Mouse (Mus musculus): ENCODE measurements around the gene Trim25. TPM values are rescaled to one million over a fixed set of nuclear protein-coding genes. Genes with fewer than 3 reads are reported as not detected.

Gene Trim25
- polyA plus RNA-seq (2011; ENCODE audit: insufficient read depth, insufficient read length, low read depth, missing spikeins), result 47.3 and 49.9 TPM in 2 replicates

- peaks cover 3% of the 10 kb centered on the region; the same call in 1 of the 2 replicates for H3K36me3 ChIP-seq (ENCODE audit: control insufficient read depth, insufficient read depth, low read length, poor library complexity, severe bottlenecking)
- peak within 1 kb of the TSS; percentile 66 for H3K9ac ChIP-seq (ENCODE audit: low read depth, poor library complexity, severe bottlenecking)
- H3K4me3 ChIP-seq (ENCODE audit: low read depth, low read length), result peak within 1 kb of the TSS; percentile 73
- H3K4me1 ChIP-seq (ENCODE audit: control insufficient read depth, insufficient read depth, low read length), result peaks cover 3% of the 10 kb centered on the region
- no peaks in the 10 kb centered on the region for H3K27me3 ChIP-seq (ENCODE audit: control insufficient read depth, insufficient read depth, low read length, poor library complexity, severe bottlenecking)
- peak within 1 kb of the TSS; percentile 73 for H3K27ac ChIP-seq (ENCODE audit: insufficient read depth, low read length)
- TF ChIP-seq EP300 (IDR thresholded peaks at IDR 0.05; ENCODE audit: insufficient read depth, low read depth, low read length), result peak; percentile 80
- TF ChIP-seq POLR2A (IDR thresholded peaks at IDR 0.05; ENCODE audit: insufficient read depth, low read length), result peak; percentile 86
- no peak for TF ChIP-seq CTCF (IDR thresholded peaks at IDR 0.05; ENCODE audit: low read depth, low read length)
- no peaks in the 10 kb centered on the region for H3K9me3 ChIP-seq (replicated peaks; ENCODE audit: control insufficient read depth, insufficient read depth, low read length, poor library complexity, severe bottlenecking)
Measured at GRCm38 (mm10) chr11:88998974-88999722, at the start of gene Trim25. Gene Trim25, plus strand, starts transcription at chr11:88999376.

GRCm38 (mm10) chr11:88949802-88950639 is 49.2 kb upstream of the Trim25 start:
- peaks cover 5% of the 10 kb centered on the region for H3K4me1 ChIP-seq (ENCODE audit: control insufficient read depth, insufficient read depth, low read length)
- peak overlapping the region; percentile 74 for H3K4me3 ChIP-seq (ENCODE audit: low read depth, low read length)
- no peaks in the 10 kb centered on the region for H3K27me3 ChIP-seq (ENCODE audit: control insufficient read depth, insufficient read depth, low read length, poor library complexity, severe bottlenecking)
- H3K9me3 ChIP-seq (replicated peaks; ENCODE audit: control insufficient read depth, insufficient read depth, low read length, poor library complexity, severe bottlenecking), result no peaks in the 10 kb centered on the region
- H3K27ac ChIP-seq (ENCODE audit: insufficient read depth, low read length), result peak overlapping the region; percentile 99
- H3K36me3 ChIP-seq (ENCODE audit: control insufficient read depth, insufficient read depth, low read length, poor library complexity, severe bottlenecking), result peaks cover 38% of the 10 kb centered on the region
- peak overlapping the region; percentile 79 for H3K9ac ChIP-seq (ENCODE audit: low read depth, poor library complexity, severe bottlenecking)
- TF ChIP-seq POLR2A (IDR thresholded peaks at IDR 0.05; ENCODE audit: insufficient read depth, low read length) (no peak), EP300 (IDR thresholded peaks at IDR 0.05; ENCODE audit: insufficient read depth, low read depth, low read length) (peak; percentile 76), CTCF (IDR thresholded peaks at IDR 0.05; ENCODE audit: low read depth, low read length) (no peak)

- H3K36me3 ChIP-seq (ENCODE audit: control insufficient read depth, insufficient read depth, low read length, poor library complexity, severe bottlenecking), result peaks cover 31% of the 10 kb centered on the region
- no peak for TF ChIP-seq POLR2A (IDR thresholded peaks at IDR 0.05; ENCODE audit: insufficient read depth, low read length)
- peak; percentile 91 for TF ChIP-seq EP300 (IDR thresholded peaks at IDR 0.05; ENCODE audit: insufficient read depth, low read depth, low read length)
- H3K27me3 ChIP-seq (ENCODE audit: control insufficient read depth, insufficient read depth, low read length, poor library complexity, severe bottlenecking), result no peaks in the 10 kb centered on the region
- no peaks in the 10 kb centered on the region for H3K9me3 ChIP-seq (replicated peaks; ENCODE audit: control insufficient read depth, insufficient read depth, low read length, poor library complexity, severe bottlenecking)
- H3K27ac ChIP-seq (ENCODE audit: insufficient read depth, low read length), result peak overlapping the region; percentile 99
- H3K4me1 ChIP-seq (ENCODE audit: control insufficient read depth, insufficient read depth, low read length), result peaks cover 5% of the 10 kb centered on the region
- H3K4me3 ChIP-seq (ENCODE audit: low read depth, low read length), result peak overlapping the region; percentile 74
- peak overlapping the region; percentile 79 for H3K9ac ChIP-seq (ENCODE audit: low read depth, poor library complexity, severe bottlenecking)
Measured at GRCm38 (mm10) chr11:88950640-88951250, 48.4 kb upstream of the Trim25 start.

GRCm38 (mm10) chr11:88951576-88951975 is 47.6 kb upstream of the Trim25 start:
- Histone ChIP-seq H3K9me3 (replicated peaks; ENCODE audit: control insufficient read depth, insufficient read depth, low read length, poor library complexity, severe bottlenecking) (no peaks in the 10 kb centered on the region), H3K9ac (ENCODE audit: low read depth, poor library complexity, severe bottlenecking) (0 out of 2 replicates have a peak overlapping the region, but pooled peaks have one; percentile 7), H3K27me3 (ENCODE audit: control insufficient read depth, insufficient read depth, low read length, poor library complexity, severe bottlenecking) (no peaks in the 10 kb centered on the region), H3K4me3 (ENCODE audit: low read depth, low read length) (no peak overlapping the region), H3K27ac (ENCODE audit: insufficient read depth, low read length) (peak overlapping the region; percentile 99), H3K36me3 (ENCODE audit: control insufficient read depth, insufficient read depth, low read length, poor library complexity, severe bottlenecking) (peaks cover 25% of the 10 kb centered on the region), H3K4me1 (ENCODE audit: control insufficient read depth, insufficient read depth, low read length) (peaks cover 3% of the 10 kb centered on the region)
- TF ChIP-seq CTCF (IDR thresholded peaks at IDR 0.05; ENCODE audit: low read depth, low read length) (no peak), POLR2A (IDR thresholded peaks at IDR 0.05; ENCODE audit: insufficient read depth, low read length) (no peak), EP300 (IDR thresholded peaks at IDR 0.05; ENCODE audit: insufficient read depth, low read depth, low read length) (no peak)

GRCm38 (mm10) chr11:88952117-88952516 is 47.1 kb upstream of the Trim25 start:
- no peaks in the 10 kb centered on the region for H3K27me3 ChIP-seq (ENCODE audit: control insufficient read depth, insufficient read depth, low read length, poor library complexity, severe bottlenecking)
- H3K9me3 ChIP-seq (replicated peaks; ENCODE audit: control insufficient read depth, insufficient read depth, low read length, poor library complexity, severe bottlenecking), result no peaks in the 10 kb centered on the region
- peaks cover 2% of the 10 kb centered on the region for H3K4me1 ChIP-seq (ENCODE audit: control insufficient read depth, insufficient read depth, low read length)
- no peak for TF ChIP-seq POLR2A (IDR thresholded peaks at IDR 0.05; ENCODE audit: insufficient read depth, low read length)
- no peak for TF ChIP-seq EP300 (IDR thresholded peaks at IDR 0.05; ENCODE audit: insufficient read depth, low read depth, low read length)
- no peak for TF ChIP-seq CTCF (IDR thresholded peaks at IDR 0.05; ENCODE audit: low read depth, low read length)
- peak overlapping the region; percentile 51 for H3K27ac ChIP-seq (ENCODE audit: insufficient read depth, low read length)
- H3K36me3 ChIP-seq (ENCODE audit: control insufficient read depth, insufficient read depth, low read length, poor library complexity, severe bottlenecking), result peaks cover 22% of the 10 kb centered on the region
- H3K9ac ChIP-seq (ENCODE audit: low read depth, poor library complexity, severe bottlenecking), result 0 out of 2 replicates have a peak overlapping the region, but pooled peaks have one; percentile 7
- peak overlapping the region; percentile 22 for H3K4me3 ChIP-seq (ENCODE audit: low read depth, low read length)

Measured in ES-Bruce4 (cell line).